Mouse (Mus musculus): ENCODE measurements around the gene Rtn1.

DNA sequence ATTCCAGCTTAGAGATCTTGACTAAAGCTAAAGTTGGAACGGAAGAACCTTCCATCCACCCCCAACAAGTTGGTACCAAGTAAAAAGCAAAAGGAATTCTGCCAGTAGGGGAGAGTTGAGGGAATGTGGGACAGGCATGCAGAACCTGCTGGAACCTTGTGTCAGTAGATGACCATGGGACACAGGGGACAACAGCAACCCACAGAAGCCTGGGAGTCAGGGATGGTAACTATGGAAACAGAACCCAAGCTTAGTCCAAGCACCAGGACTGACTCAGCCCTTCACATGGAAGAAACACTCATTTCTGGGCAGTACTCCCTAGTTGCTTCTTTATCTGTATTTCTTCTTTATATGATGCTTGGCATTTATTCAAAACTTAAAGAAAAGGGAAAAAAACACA, 54.6 kb downstream of the Rtn1 start:
- TF ChIP-seq CTCF (IDR thresholded peaks at IDR 0.05; ENCODE audit: insufficient read depth, low read depth, low read length): no peak
- no peak for TF ChIP-seq POLR2A (IDR thresholded peaks at IDR 0.05; ENCODE audit: insufficient read depth, low read depth, low read length)

All from olfactory bulb, adult 2 months (tissue).